Mouse (Mus musculus): ENCODE measurements around the gene Apba3.

- TF ChIP-seq CTCF (IDR thresholded peaks at IDR 0.05 in 2 of 3, conservative IDR thresholded peaks at IDR 0.05 in 1 of 3; ENCODE audit: control insufficient read depth in 1 of 3, insufficient read depth in 1 of 3, low read depth in 2 of 3, low read length in 3 of 3, poor library complexity in 1 of 3, severe bottlenecking in 1 of 3) (no peak), EP300 (IDR thresholded peaks at IDR 0.05; ENCODE audit: low read depth in 1 of 2, low read length in 2 of 2) (no peak), USF2 (IDR thresholded peaks at IDR 0.05; ENCODE audit: borderline replicate concordance in 1 of 2, insufficient read depth in 1 of 2, low read depth in 1 of 2, low read length in 2 of 2) (no peak), TBP (IDR thresholded peaks at IDR 0.05; ENCODE audit: low read depth, low read length) (no peak), GATA1 (IDR thresholded peaks at IDR 0.05; ENCODE audit: low read depth, low read length) (no peak), ZC3H11A (IDR thresholded peaks at IDR 0.05; ENCODE audit: low read depth, low read length) (no peak), MXI1 (IDR thresholded peaks at IDR 0.05; ENCODE audit: low read depth, low read length) (no peak), BHLHE40 (IDR thresholded peaks at IDR 0.05; ENCODE audit: borderline replicate concordance, low read depth, low read length) (no peak), RCOR1 (IDR thresholded peaks at IDR 0.05; ENCODE audit: low read depth, low read length) (no peak), POLR2A (IDR thresholded peaks at IDR 0.05; ENCODE audit: control insufficient read depth in 1 of 2, insufficient read depth in 1 of 2, low read depth in 1 of 2, low read length in 2 of 2, poor library complexity in 1 of 2) (no peak), POLR2AphosphoS5 (IDR thresholded peaks at IDR 0.05; ENCODE audit: borderline replicate concordance, low read depth, low read length) (no peak), KAT2A (conservative IDR thresholded peaks at IDR 0.05; ENCODE audit: low read depth, low read length) (no peak)
These were observed 46.8 kb downstream of the Apba3 start for GRCm38 (mm10) chr10:81313581-81313980.
